Mouse (Mus musculus): ENCODE data around the gene Gm20605.
"Not testable (repeated sequence)": the region's sequence is repeated elsewhere in the genome, so short reads cannot be mapped to it uniquely, and the experiment has no call there.

Gm20605 gene

GRCm38 (mm10) chr5:137610056-137610455 lies 18.9 kb upstream of the Gm20605 start:
- in situ Hi-C loops (cut with MboI; ENCODE audit: low pct_unique_long_range_greater_than_20kb in 1 of 2, low sequenced_read_pairs in 2 of 2, unreplicated experiment in 1 of 2), result no loop called here

DNA sequence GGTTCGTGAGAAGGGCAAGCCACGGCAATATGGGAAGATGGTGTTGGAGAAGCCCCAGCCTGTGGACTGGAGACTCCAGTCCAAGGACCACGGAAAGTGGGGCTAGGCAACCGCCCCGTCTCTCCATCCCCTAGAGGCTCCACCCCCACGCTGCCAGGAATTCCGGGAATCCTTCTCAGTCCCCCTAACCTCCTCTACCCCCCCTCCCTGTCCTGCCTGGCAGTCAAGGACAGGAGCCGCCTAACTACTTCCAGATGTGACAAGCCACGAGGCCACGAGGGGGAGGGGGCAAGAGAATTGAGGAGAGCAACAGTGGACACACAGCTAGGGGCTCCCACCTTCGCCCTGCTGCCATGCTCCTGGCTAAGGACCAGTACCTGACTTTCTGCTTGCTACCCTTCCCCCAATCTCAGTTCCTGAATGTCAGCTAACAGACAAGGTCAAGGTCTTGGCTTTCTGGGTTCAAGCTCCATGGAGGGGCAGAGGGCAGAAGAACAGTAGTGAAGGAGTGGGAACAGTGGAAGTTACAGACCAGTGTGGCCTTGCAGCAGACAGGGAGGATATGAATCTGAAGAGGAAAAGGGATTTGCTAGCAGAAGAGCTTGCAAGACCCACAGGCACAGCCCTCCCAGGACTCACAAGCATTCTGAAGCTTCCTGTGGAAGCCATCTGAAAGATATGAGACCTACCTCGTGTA lies 18.3 kb upstream of the Gm20605 start:
- in situ Hi-C loops (cut with MboI; ENCODE audit: low pct_unique_long_range_greater_than_20kb in 1 of 2, low sequenced_read_pairs in 2 of 2, unreplicated experiment in 1 of 2), result no loop called here

GRCm38 (mm10) chr5:137611245-137611602 lies 17.8 kb upstream of the Gm20605 start:
- in situ Hi-C loops (cut with MboI; ENCODE audit: low pct_unique_long_range_greater_than_20kb in 1 of 2, low sequenced_read_pairs in 2 of 2, unreplicated experiment in 1 of 2), result no loop called here

DNA sequence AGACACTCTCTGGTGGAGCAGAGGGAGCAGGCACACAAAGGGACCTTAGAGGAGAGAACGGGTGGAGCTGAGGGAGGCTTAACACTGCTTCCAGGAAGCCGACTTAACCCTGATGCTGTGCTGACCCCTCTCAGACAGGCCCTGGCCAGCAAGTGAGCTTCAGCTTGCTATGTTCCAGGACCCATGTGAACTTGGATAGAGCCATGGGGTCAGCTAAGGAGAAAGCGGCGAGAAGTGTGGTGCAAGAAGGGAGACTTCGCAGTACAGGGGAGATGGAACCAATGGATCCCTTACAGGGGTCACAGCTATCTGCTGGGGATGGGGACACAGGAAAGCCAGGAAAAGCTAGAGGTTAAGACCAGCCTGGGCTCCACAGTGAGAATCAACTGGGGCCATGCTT lies 15.9 kb upstream of the Gm20605 start:
- in situ Hi-C loops (cut with MboI; ENCODE audit: low pct_unique_long_range_greater_than_20kb in 1 of 2, low sequenced_read_pairs in 2 of 2, unreplicated experiment in 1 of 2), result no loop called here

GRCm38 (mm10) chr5:137613550-137613949 lies 15.4 kb upstream of the Gm20605 start, which contains the start of gene Pcolce:
TSS of gene Pcolce (minus strand) at chr5:137613784.
- in situ Hi-C loops (cut with MboI; ENCODE audit: low pct_unique_long_range_greater_than_20kb in 1 of 2, low sequenced_read_pairs in 2 of 2, unreplicated experiment in 1 of 2), result no loop called here

DNA sequence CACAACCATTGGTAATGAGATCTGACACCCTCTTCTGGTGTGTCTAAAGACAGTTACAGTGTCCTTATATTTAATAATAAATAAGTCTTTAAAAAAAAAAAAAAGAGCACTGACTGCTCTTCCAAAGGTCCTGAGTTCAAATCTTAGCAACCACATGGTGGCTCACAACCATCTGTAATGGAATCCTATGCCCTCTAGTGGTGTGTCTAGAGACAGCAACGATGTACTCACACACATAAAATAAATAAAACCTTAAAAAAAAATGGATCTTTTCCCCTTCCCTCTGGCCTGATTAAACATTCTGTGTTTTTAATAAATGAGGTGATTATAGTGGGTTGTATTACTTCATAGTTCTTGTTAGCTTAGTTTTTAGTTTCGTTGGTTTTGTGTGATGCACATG lies 14.1 kb upstream of the Gm20605 start:
- in situ Hi-C loops (cut with MboI; ENCODE audit: low pct_unique_long_range_greater_than_20kb in 1 of 2, low sequenced_read_pairs in 2 of 2, unreplicated experiment in 1 of 2), result not testable (repeated sequence)

- in situ Hi-C loops (cut with MboI; ENCODE audit: low pct_unique_long_range_greater_than_20kb in 1 of 2, low sequenced_read_pairs in 2 of 2, unreplicated experiment in 1 of 2), result no loop called here
Measured at GRCm38 (mm10) chr5:137615347-137615746, 13.6 kb upstream of the Gm20605 start.

DNA sequence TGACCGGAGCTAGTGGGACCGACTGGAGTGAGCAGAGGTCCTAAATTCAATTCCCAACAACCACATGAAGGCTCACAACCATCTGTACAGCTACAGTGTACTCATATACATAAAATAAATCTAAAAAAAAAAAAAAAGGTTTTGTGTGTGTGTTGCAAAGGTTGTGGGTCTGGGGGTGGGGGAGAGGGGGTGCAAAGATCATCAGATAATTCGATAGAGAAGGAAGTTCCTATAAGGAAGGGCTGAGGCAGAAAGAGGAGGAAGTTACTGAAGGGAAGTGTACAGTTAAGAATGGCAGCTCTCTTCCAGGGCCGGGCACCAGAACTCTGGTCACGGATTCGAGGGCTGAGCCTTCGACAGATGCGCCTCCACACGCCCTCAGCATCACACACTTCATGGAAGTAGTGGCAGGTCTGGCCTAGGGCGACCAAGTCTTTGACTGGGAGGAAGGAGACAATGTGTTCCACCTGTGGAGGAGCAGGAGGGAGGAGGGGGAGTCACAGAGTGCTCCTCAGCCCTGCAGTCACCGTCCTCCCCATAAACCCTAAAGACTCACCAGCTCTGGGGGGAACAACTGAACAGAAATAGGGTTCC lies 4.9 kb upstream of the Gm20605 start:
- in situ Hi-C loops (cut with MboI; ENCODE audit: low pct_unique_long_range_greater_than_20kb in 1 of 2, low sequenced_read_pairs in 2 of 2, unreplicated experiment in 1 of 2), result no loop called here

GRCm38 (mm10) chr5:137627991-137628390 lies 984 bp upstream of the Gm20605 start:
- in situ Hi-C loops (cut with MboI; ENCODE audit: low pct_unique_long_range_greater_than_20kb in 1 of 2, low sequenced_read_pairs in 2 of 2, unreplicated experiment in 1 of 2), result no loop called here

- in situ Hi-C loops (cut with MboI; ENCODE audit: low pct_unique_long_range_greater_than_20kb in 1 of 2, low sequenced_read_pairs in 2 of 2, unreplicated experiment in 1 of 2), result no loop called here
Measured at GRCm38 (mm10) chr5:137629306-137629721, 339 bp downstream of the Gm20605 start.

DNA sequence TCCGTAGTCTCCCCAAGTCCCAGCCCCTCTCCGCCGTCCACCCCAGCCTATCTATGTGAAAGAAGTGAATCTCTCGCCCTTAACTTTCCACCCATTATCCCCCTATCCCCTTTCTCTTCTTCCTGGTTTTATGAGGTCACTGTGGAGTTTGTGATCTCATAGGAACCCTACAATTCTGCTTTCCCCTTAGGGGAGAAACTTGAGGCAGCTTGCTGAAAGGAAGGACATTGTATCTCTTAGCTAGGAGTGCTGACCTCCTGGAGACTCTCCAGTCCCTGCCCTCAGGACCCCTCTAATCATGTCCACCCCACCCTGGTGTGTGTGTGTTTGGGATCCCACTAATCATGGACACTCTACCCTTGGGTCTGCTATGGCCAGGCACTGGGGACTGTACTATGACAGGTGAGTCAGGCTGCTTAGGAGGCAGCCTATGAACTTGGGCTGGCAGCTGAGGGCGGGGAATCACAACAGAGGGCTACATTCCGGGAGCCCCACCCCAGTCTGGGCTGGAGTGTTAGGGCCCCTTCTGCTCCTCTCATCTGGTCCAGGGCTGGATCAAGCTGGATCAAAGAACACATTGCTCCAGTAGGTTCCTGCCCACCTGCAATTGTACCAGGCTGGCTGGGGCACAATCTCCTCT lies 1.1 kb downstream of the Gm20605 start:
- in situ Hi-C loops (cut with MboI; ENCODE audit: low pct_unique_long_range_greater_than_20kb in 1 of 2, low sequenced_read_pairs in 2 of 2, unreplicated experiment in 1 of 2), result no loop called here

DNA sequence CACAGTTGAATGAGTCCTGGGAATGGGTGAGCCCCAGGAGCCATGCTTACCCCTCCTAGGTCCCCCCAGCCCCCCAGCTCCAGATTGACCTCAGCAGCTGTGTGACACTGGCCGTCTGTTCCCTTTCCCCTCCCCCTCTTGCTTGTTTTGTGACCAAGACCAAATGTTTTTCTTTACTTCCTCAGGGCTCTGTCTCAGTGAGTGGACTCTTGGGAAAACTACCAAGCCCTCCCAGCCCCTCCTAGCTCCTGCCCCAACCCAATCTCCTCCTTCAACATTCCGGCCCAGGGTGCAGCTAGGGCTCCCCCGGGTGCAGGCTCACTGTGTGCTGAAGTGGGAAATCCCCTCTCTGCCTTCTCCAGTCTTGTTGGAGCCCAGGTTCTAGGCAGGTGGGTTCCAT lies 1.6 kb downstream of the Gm20605 start:
- in situ Hi-C loops (cut with MboI; ENCODE audit: low pct_unique_long_range_greater_than_20kb in 1 of 2, low sequenced_read_pairs in 2 of 2, unreplicated experiment in 1 of 2), result no loop called here

DNA sequence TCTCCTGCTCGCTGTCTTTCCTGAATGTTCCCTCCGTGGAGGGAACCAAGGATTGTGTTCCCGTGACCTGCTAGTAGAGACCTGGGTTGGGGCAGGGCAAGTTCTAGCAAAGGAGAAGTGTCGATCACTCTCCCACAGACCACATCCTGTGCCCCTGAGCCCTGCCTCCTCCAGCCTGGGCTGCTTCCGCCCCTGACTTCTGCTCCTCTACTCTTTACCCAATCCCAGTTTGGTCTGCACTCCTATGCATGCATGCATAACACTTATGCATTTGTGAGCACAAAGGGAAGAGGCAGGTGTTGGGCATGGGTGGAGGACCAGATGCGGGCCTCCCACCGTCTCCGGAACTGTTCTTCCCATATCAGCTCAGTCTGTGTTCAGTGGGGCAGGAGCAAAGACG lies 2.2 kb downstream of the Gm20605 start:
- in situ Hi-C loops (cut with MboI; ENCODE audit: low pct_unique_long_range_greater_than_20kb in 1 of 2, low sequenced_read_pairs in 2 of 2, unreplicated experiment in 1 of 2), result no loop called here

DNA sequence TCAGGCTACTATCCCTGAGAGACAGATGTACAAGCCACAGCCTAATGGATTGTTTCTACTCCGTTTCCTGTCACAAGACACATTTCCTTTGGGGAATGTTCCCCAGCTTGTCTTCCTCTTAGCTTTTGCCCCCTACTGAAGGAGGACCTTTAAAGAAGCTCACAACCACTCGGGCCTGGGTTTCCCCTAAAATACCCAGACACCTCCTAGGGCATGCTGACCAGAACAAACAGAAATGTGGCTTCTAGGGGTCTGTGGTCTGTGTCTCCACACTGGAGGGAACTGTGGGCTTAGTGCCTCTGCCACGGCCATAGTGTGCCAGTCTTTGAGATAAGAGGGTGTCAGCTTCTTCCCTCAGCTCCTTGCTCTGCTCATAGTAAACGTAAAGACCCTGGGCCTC lies 2.6 kb downstream of the Gm20605 start:
- in situ Hi-C loops (cut with MboI; ENCODE audit: low pct_unique_long_range_greater_than_20kb in 1 of 2, low sequenced_read_pairs in 2 of 2, unreplicated experiment in 1 of 2), result no loop called here

GRCm38 (mm10) chr5:137633397-137634084 lies 4.6 kb downstream of the Gm20605 start:
- in situ Hi-C loops (cut with MboI; ENCODE audit: low pct_unique_long_range_greater_than_20kb in 1 of 2, low sequenced_read_pairs in 2 of 2, unreplicated experiment in 1 of 2), result no loop called here

DNA sequence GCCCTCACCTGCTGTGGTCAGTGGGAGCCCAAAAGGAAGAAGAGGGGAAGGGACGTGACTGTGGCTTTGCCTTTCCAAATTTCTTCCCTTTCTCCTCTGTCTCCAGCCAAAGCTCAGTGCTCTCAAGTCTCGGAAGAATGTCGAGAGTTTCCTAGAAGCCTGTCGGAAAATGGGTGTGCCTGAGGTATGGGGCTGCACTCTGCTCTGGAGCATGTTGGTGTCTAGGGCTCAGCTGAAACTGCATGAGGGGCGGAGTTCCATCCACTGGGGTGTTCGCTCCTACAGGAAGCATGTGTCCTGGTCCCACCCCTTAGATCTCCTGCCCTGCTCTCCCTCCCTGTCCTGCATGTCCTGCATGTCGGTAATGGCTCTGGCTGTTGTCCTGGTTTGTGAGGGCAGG lies 10.5 kb downstream of the Gm20605 start:
- in situ Hi-C loops (cut with MboI; ENCODE audit: low pct_unique_long_range_greater_than_20kb in 1 of 2, low sequenced_read_pairs in 2 of 2, unreplicated experiment in 1 of 2), result no loop called here

GRCm38 (mm10) chr5:137641054-137641453 lies 12.1 kb downstream of the Gm20605 start, which contains the start of gene Sap25:
TSS of gene Sap25 (plus strand) at chr5:137641334.
- in situ Hi-C loops (cut with MboI; ENCODE audit: low pct_unique_long_range_greater_than_20kb in 1 of 2, low sequenced_read_pairs in 2 of 2, unreplicated experiment in 1 of 2), result no loop called here

- in situ Hi-C loops (cut with MboI; ENCODE audit: low pct_unique_long_range_greater_than_20kb in 1 of 2, low sequenced_read_pairs in 2 of 2, unreplicated experiment in 1 of 2), result no loop called here
Measured at GRCm38 (mm10) chr5:137642886-137643285, 13.9 kb downstream of the Gm20605 start.

- in situ Hi-C loops (cut with MboI; ENCODE audit: low pct_unique_long_range_greater_than_20kb in 1 of 2, low sequenced_read_pairs in 2 of 2, unreplicated experiment in 1 of 2), result no loop called here
Measured at GRCm38 (mm10) chr5:137644484-137644883, 15.5 kb downstream of the Gm20605 start.
